Mouse (Mus musculus): Measurements from ENCODE around the gene Mpp4.

DNA sequence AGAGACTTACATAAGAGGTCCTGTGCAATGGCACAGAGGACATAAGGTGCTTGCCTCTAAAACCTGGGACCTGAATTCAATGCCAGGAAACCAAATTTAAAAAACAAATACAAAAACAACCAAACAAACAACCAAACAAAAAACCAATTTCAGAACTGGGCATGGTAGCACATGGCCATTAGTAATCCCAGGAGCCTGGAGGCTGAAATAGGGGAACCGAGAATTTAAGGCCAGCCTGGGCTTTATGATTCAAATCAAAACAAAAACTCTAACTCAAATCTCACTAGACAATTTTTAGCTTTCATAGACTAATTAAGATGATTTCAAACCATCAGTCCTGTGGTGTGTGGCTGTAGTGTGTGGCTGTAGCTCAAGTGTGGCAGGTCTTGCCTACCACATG lies 41.3 kb upstream of the Mpp4 start:
- TF ChIP-seq POLR2A (IDR thresholded peaks at IDR 0.05; ENCODE audit: insufficient read length, low read depth), result no peak
- TF ChIP-seq MYOG (IDR thresholded peaks at IDR 0.05; ENCODE audit: control insufficient read depth in 1 of 3, insufficient read depth in 1 of 3, insufficient read length in 2 of 3, low read depth in 2 of 3), result no peak
- TF ChIP-seq TCF3 (IDR thresholded peaks at IDR 0.05; ENCODE audit: insufficient read length, low read depth), result no peak
- TF ChIP-seq REST (IDR thresholded peaks at IDR 0.05; ENCODE audit: insufficient read depth, insufficient read length), result no peak
- no peak for TF ChIP-seq POLR2AphosphoS2 (IDR thresholded peaks at IDR 0.05; ENCODE audit: insufficient read length, low read depth)
- no peak for TF ChIP-seq TCF12 (IDR thresholded peaks at IDR 0.05; ENCODE audit: insufficient read depth, poor library complexity, severe bottlenecking)
- TF ChIP-seq CEBPB (IDR thresholded peaks at IDR 0.05; ENCODE audit: insufficient read depth, poor library complexity, severe bottlenecking), result no peak
- TF ChIP-seq USF1 (IDR thresholded peaks at IDR 0.05; ENCODE audit: low read depth), result no peak
- no peak for TF ChIP-seq SRF (IDR thresholded peaks at IDR 0.05; ENCODE audit: control insufficient read depth, insufficient read length, low read depth)
- no peak for TF ChIP-seq MAX (IDR thresholded peaks at IDR 0.05; ENCODE audit: low read depth)
- no peak for TF ChIP-seq MYOD1 (IDR thresholded peaks at IDR 0.05; ENCODE audit: control insufficient read depth in 1 of 3, insufficient read length in 2 of 3, low read depth in 2 of 3)
- TF ChIP-seq E2F4 (IDR thresholded peaks at IDR 0.05; ENCODE audit: insufficient read depth), result no peak
